In genomic region chr2:6313733-6314132, GRCm38 (mm10) we compare ENCODE assay signal across 30 mouse cellular contexts.
"Had no signal": no experiment of that assay in that cellular context is flagged by ENCODE, and none has a peak within 500 bp of the region (broad histone marks: within the 10 kb centered on the region; RNA-seq: fewer than 3 reads in every experiment).

No protein-coding gene starts in this region.

- H3K4me3 ChIP-seq: heart, embryonic 12.5 days; heart, embryonic 13.5 days; heart, embryonic 15.5 days; hindbrain, embryonic 10.5 days; hindbrain, embryonic 12.5 days; hindbrain, embryonic 13.5 days; hindbrain, embryonic 15.5 days; intestine, embryonic 15.5 days; kidney, embryonic 15.5 days; layer of hippocampus, adult 2 months; left cerebral cortex, adult 2 months had no signal

- H3K36me3 ChIP-seq: heart, embryonic 12.5 days; heart, embryonic 13.5 days; heart, embryonic 15.5 days; hindbrain, embryonic 10.5 days; hindbrain, embryonic 12.5 days; hindbrain, embryonic 13.5 days; hindbrain, embryonic 15.5 days; intestine, embryonic 15.5 days; kidney, embryonic 15.5 days had no signal

- H3K27me3 ChIP-seq: heart, embryonic 12.5 days; heart, embryonic 13.5 days; heart, embryonic 15.5 days; hindbrain, embryonic 12.5 days; hindbrain, embryonic 13.5 days; hindbrain, embryonic 15.5 days; intestine, embryonic 15.5 days; kidney, embryonic 15.5 days had no signal

- H3K9ac ChIP-seq: heart, embryonic 12.5 days; heart, embryonic 13.5 days; heart, embryonic 15.5 days; hindbrain, embryonic 12.5 days; hindbrain, embryonic 13.5 days; hindbrain, embryonic 14.5 days; hindbrain, embryonic 15.5 days; intestine, embryonic 15.5 days; kidney, embryonic 15.5 days had no signal

- H3K9me3 ChIP-seq: heart, embryonic 12.5 days; heart, embryonic 13.5 days; heart, embryonic 15.5 days; hindbrain, embryonic 10.5 days; hindbrain, embryonic 12.5 days; hindbrain, embryonic 13.5 days; hindbrain, embryonic 15.5 days; intestine, embryonic 15.5 days; kidney, embryonic 15.5 days had no signal

- H3K27ac ChIP-seq: heart, embryonic 13.5 days; heart, embryonic 15.5 days; hindbrain, embryonic 10.5 days; hindbrain, embryonic 12.5 days; hindbrain, embryonic 13.5 days; hindbrain, embryonic 14.5 days; hindbrain, embryonic 15.5 days; hindbrain, postnatal 0 days; intestine, embryonic 15.5 days; kidney, postnatal 0 days; layer of hippocampus, adult 2 months; left cerebral cortex, adult 2 months had no signal

- H3K4me1 ChIP-seq: heart, embryonic 13.5 days; heart, embryonic 15.5 days; hindbrain, embryonic 10.5 days; hindbrain, embryonic 12.5 days; hindbrain, embryonic 13.5 days; hindbrain, embryonic 15.5 days; intestine, embryonic 15.5 days had no signal

- DNase-seq: heart, postnatal 10 days; heart, postnatal 14 days; heart, postnatal 36 days; heart, postnatal 4 days; kidney, adult 11 months; kidney, adult 18-20 months; kidney, adult 2 months; kidney, adult 8-10 months; kidney, adult 9 months; kidney, postnatal 10 days; kidney, postnatal 14 days; kidney, postnatal 25 days; kidney, postnatal 36 days; kidney, postnatal 4 days; layer of hippocampus, adult 9-11 months; layer of hippocampus, postnatal 36 days had no signal
